Mouse (Mus musculus): ENCODE measurements around the gene Ssr2. TPM values are rescaled to one million over a fixed set of nuclear protein-coding genes. Genes with fewer than 3 reads are reported as not detected.

The Ssr2 gene
- polyA plus RNA-seq, 1 experiment from 2014 or later = 195 TPM

- Histone ChIP-seq H3K27me3 (ENCODE audit: control insufficient read depth, insufficient read depth, low read length) (no peaks in the 10 kb centered on the region), H3K36me3 (ENCODE audit: control insufficient read depth, insufficient read depth, low read length) (no peaks in the 10 kb centered on the region), H3K4me1 (ENCODE audit: control insufficient read depth, insufficient read depth, low read length) (no peaks in the 10 kb centered on the region), H3K4me2 (ENCODE audit: low read depth) (no peak overlapping the region), H3K9me3 (ENCODE audit: control insufficient read depth, low read length) (no peaks in the 10 kb centered on the region), H3K9ac (ENCODE audit: low read length) (no peak overlapping the region), H3K27ac (ENCODE audit: low read depth, low read length) (no peak overlapping the region), H3K4me3 (ENCODE audit: low read depth, low read length) (no peak overlapping the region)
- WGBS = 83% methylated on average over 8 of the region's 8 CpGs
- ATAC-seq (ENCODE audit: insufficient read depth, low FRiP score, low TSS enrichment) = no peak
- DNase-seq (ENCODE audit: low spot score) = no peak
Measured at GRCm38 (mm10) chr3:88614418-88614817, 38.7 kb downstream of the Ssr2 start.

GRCm38 (mm10) chr3:88615117-88615516, 39.4 kb downstream of the Ssr2 start:
- ATAC-seq (ENCODE audit: insufficient read depth, low FRiP score, low TSS enrichment) = no peak
- no peak overlapping the region for H3K4me3 ChIP-seq (ENCODE audit: low read depth, low read length)
- H3K27me3 ChIP-seq (ENCODE audit: control insufficient read depth, insufficient read depth, low read length) = no peaks in the 10 kb centered on the region
- H3K9ac ChIP-seq (ENCODE audit: low read length) = no peak overlapping the region
- H3K27ac ChIP-seq (ENCODE audit: low read depth, low read length) = no peak overlapping the region
- 62% methylated on average over 5 of the region's 5 CpGs for WGBS
- DNase-seq (ENCODE audit: low spot score) = no peak
- no peaks in the 10 kb centered on the region for H3K4me1 ChIP-seq (ENCODE audit: control insufficient read depth, insufficient read depth, low read length)
- no peaks in the 10 kb centered on the region for H3K9me3 ChIP-seq (ENCODE audit: control insufficient read depth, low read length)
- no peaks in the 10 kb centered on the region for H3K36me3 ChIP-seq (ENCODE audit: control insufficient read depth, insufficient read depth, low read length)
- no peak overlapping the region for H3K4me2 ChIP-seq (ENCODE audit: low read depth)

GRCm38 (mm10) chr3:88615902-88616391, 40.3 kb downstream of the Ssr2 start:
- WGBS = 56% methylated on average over 9 of the region's 9 CpGs
- ATAC-seq (ENCODE audit: insufficient read depth, low FRiP score, low TSS enrichment) (no peak), DNase-seq (ENCODE audit: low spot score) (no peak)
- H3K27ac ChIP-seq (ENCODE audit: low read depth, low read length) = no peak overlapping the region
- H3K36me3 ChIP-seq (ENCODE audit: control insufficient read depth, insufficient read depth, low read length) = no peaks in the 10 kb centered on the region
- H3K9ac ChIP-seq (ENCODE audit: low read length) = no peak overlapping the region; the same call in 1 of the 2 replicates
- H3K9me3 ChIP-seq (ENCODE audit: control insufficient read depth, low read length) = no peaks in the 10 kb centered on the region
- no peak overlapping the region for H3K4me3 ChIP-seq (ENCODE audit: low read depth, low read length)
- H3K4me1 ChIP-seq (ENCODE audit: control insufficient read depth, insufficient read depth, low read length) = peaks cover 4% of the 10 kb centered on the region
- no peak overlapping the region for H3K4me2 ChIP-seq (ENCODE audit: low read depth)
- H3K27me3 ChIP-seq (ENCODE audit: control insufficient read depth, insufficient read depth, low read length) = no peaks in the 10 kb centered on the region

GRCm38 (mm10) chr3:88616951-88617500, 41.4 kb downstream of the Ssr2 start:
- no peak for DNase-seq (ENCODE audit: low spot score)
- 61% methylated on average over 3 of the region's 3 CpGs for WGBS
- Histone ChIP-seq H3K9ac (ENCODE audit: low read length) (no peak overlapping the region), H3K4me2 (ENCODE audit: low read depth) (no peak overlapping the region), H3K4me3 (ENCODE audit: low read depth, low read length) (no peak overlapping the region), H3K36me3 (ENCODE audit: control insufficient read depth, insufficient read depth, low read length) (no peaks in the 10 kb centered on the region), H3K4me1 (ENCODE audit: control insufficient read depth, insufficient read depth, low read length) (peaks cover 4% of the 10 kb centered on the region), H3K9me3 (ENCODE audit: control insufficient read depth, low read length) (no peaks in the 10 kb centered on the region), H3K27me3 (ENCODE audit: control insufficient read depth, insufficient read depth, low read length) (no peaks in the 10 kb centered on the region), H3K27ac (ENCODE audit: low read depth, low read length) (no peak overlapping the region)
- no peak for ATAC-seq (ENCODE audit: insufficient read depth, low FRiP score, low TSS enrichment)

GRCm38 (mm10) chr3:88618074-88618871, 42.6 kb downstream of the Ssr2 start:
- H3K4me2 ChIP-seq (ENCODE audit: low read depth) = no peak overlapping the region
- H3K27me3 ChIP-seq (ENCODE audit: control insufficient read depth, insufficient read depth, low read length) = no peaks in the 10 kb centered on the region
- no peaks in the 10 kb centered on the region for H3K9me3 ChIP-seq (ENCODE audit: control insufficient read depth, low read length)
- DNase-seq (ENCODE audit: low spot score) (no peak), ATAC-seq (ENCODE audit: insufficient read depth, low FRiP score, low TSS enrichment) (no peak)
- H3K27ac ChIP-seq (ENCODE audit: low read depth, low read length) = no peak overlapping the region
- H3K36me3 ChIP-seq (ENCODE audit: control insufficient read depth, insufficient read depth, low read length) = no peaks in the 10 kb centered on the region
- peaks cover 4% of the 10 kb centered on the region for H3K4me1 ChIP-seq (ENCODE audit: control insufficient read depth, insufficient read depth, low read length)
- no peak overlapping the region for H3K4me3 ChIP-seq (ENCODE audit: low read depth, low read length)
- no peak overlapping the region for H3K9ac ChIP-seq (ENCODE audit: low read length)
- WGBS = 76% methylated on average over 8 of the region's 8 CpGs

GRCm38 (mm10) chr3:88619113-88620097, 43.7 kb downstream of the Ssr2 start:
- 39% methylated on average over 9 of the region's 9 CpGs for WGBS
- no peak overlapping the region for H3K27ac ChIP-seq (ENCODE audit: low read depth, low read length)

GRCm38 (mm10) chr3:88620146-88620991, 44.7 kb downstream of the Ssr2 start:
- ATAC-seq (ENCODE audit: insufficient read depth, low FRiP score, low TSS enrichment) = peak; percentile 14; the same call in 1 of the 2 replicates
- peaks cover 21% of the 10 kb centered on the region for H3K4me1 ChIP-seq (ENCODE audit: control insufficient read depth, insufficient read depth, low read length)
- WGBS = 11% methylated on average over 15 of the region's 15 CpGs

More at GRCm38 (mm10) chr3:88619113-88620097, 43.7 kb downstream of the Ssr2 start:
- Histone ChIP-seq H3K9me3 (ENCODE audit: control insufficient read depth, low read length) (no peaks in the 10 kb centered on the region), H3K4me1 (ENCODE audit: control insufficient read depth, insufficient read depth, low read length) (peaks cover 13% of the 10 kb centered on the region), H3K36me3 (ENCODE audit: control insufficient read depth, insufficient read depth, low read length) (no peaks in the 10 kb centered on the region), H3K4me3 (ENCODE audit: low read depth, low read length) (no peak overlapping the region), H3K4me2 (ENCODE audit: low read depth) (no peak overlapping the region), H3K27me3 (ENCODE audit: control insufficient read depth, insufficient read depth, low read length) (no peaks in the 10 kb centered on the region), H3K9ac (ENCODE audit: low read length) (no peak overlapping the region)
- no peak for DNase-seq (ENCODE audit: low spot score)
- ATAC-seq (ENCODE audit: insufficient read depth, low FRiP score, low TSS enrichment) = no peak

More at GRCm38 (mm10) chr3:88620146-88620991, 44.7 kb downstream of the Ssr2 start:
- Histone ChIP-seq H3K27me3 (ENCODE audit: control insufficient read depth, insufficient read depth, low read length) (no peaks in the 10 kb centered on the region), H3K4me3 (ENCODE audit: low read depth, low read length) (peak overlapping the region; percentile 92), H3K27ac (ENCODE audit: low read depth, low read length) (peak overlapping the region; percentile 95), H3K9ac (ENCODE audit: low read length) (peak overlapping the region; percentile 99), H3K36me3 (ENCODE audit: control insufficient read depth, insufficient read depth, low read length) (no peaks in the 10 kb centered on the region), H3K9me3 (ENCODE audit: control insufficient read depth, low read length) (no peaks in the 10 kb centered on the region), H3K4me2 (ENCODE audit: low read depth) (peak overlapping the region; percentile 81)
- no peak for DNase-seq (ENCODE audit: low spot score)

Measured in neural tube, embryonic 11.5 days (tissue).